Mouse (Mus musculus) small intestine, adult 2 months (tissue): ENCODE results near the gene Acbd4.

Experiments
- CTCF ChIP-seq: fragments of 200-500 bp; IDR thresholded peaks from 2 replicates; pipeline ENCODE4 v1.5.1; 2012; ENCODE audit warnings: low read depth, mild to moderate bottlenecking, control low read depth, inconsistent platforms, low read length, moderate library complexity, mixed read lengths; ENCODE audit not compliant: insufficient replicate concordance, insufficient read length; ENCODE audit errors: extremely low read depth
- POLR2A ChIP-seq: fragments of 200-500 bp; IDR thresholded peaks from 2 replicates; pipeline ENCODE4 v1.6.1; 2012; ENCODE audit warnings: low read depth, mild to moderate bottlenecking, control low read depth, inconsistent platforms, low read length, moderate library complexity

DNA sequence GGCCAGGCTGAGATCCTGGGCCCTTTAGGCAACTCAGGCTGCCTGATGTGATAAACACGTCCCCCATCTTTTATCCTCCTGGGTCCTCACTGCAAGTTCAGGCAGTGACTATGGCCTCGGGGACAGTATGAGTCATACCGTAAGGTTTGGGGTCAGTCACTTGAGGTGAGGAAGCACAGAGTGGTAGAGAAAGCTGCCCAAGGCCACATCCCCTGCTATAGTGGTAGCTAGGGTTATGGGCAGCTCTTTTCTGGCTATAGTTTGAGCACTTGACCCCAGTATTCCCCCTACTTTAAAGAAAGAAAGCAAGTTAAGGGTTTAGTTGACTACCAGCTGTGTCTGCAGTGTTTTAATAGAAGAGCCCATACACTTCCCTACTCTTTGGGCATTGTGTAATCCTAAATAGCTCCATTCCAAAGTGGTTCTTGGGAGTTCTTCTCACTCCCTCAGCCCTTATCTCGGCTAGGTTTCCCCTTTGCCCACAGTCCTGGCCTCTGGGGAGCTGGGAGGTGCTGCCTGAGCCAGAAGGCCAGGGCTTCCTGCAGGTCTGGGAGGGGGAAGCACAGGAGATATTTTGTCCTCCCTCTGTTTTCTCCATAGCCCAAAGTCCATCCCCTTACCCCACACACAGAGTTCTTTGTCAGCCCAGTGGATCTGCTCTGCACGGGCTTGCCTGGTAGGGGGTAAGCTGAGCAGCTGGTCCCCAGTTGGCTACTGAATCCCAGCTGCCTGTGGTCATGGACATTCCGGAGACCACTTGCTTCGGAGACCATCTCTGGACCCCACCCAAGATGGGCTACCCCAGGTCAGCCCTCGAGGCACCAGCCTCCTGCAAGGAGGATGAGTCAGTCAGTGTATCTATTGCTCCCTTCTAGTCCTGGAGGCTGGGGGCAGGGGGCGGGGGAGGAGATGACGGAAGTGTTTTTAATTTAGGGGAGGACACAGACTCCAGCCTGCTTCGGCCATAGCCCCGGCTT is 43.1 kb downstream of the Acbd4 start:
- TF ChIP-seq CTCF (no peak), POLR2A (no peak)
